Mouse (Mus musculus): ENCODE data around the gene B4galt4. TPM values are rescaled to one million over a fixed set of nuclear protein-coding genes. Genes with fewer than 3 reads are reported as not detected.
"Not testable (repeated sequence)": the region's sequence is repeated elsewhere in the genome, so short reads cannot be mapped to it uniquely, and the experiment has no call there.

B4galt4 gene
- polyA plus RNA-seq (2012; rRNA removed), result 21.4 and 22.1 TPM in 2 replicates

DNA sequence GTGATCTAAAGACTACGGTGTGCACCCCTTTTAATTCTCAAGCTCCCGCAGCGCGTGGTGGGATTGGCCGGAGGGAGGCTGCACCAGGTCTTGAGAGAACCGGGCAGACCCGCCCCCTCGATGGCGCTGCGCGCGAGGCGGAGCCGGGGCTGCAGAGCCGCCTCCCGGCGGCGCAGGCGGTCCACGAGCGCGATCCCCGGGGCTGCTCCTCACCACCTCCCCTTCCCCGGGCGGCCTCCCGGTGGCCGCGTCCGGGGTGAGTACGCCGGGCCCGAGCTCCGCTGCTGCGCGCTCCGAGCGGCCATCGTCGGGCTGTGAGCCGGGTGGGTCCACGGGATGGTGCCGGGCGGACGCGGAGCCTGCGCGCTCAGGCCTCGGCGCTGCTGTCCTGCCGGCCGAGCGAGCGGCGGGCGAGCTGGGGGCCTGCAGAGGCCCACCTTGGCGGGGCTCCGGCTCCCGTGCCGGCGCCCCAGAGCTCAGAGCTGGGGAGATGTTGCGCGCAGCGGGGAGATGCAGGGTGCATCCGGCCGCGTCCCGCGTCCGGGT lies at the start of gene B4galt4:
B4galt4 (plus strand) TSS at position 152 of the 546 bp plus-strand sequence.
- DNase-seq (ENCODE audit: extremely low spot score in 1 of 2, low spot score in 1 of 2), result peak; percentile 57 to 84

DNA sequence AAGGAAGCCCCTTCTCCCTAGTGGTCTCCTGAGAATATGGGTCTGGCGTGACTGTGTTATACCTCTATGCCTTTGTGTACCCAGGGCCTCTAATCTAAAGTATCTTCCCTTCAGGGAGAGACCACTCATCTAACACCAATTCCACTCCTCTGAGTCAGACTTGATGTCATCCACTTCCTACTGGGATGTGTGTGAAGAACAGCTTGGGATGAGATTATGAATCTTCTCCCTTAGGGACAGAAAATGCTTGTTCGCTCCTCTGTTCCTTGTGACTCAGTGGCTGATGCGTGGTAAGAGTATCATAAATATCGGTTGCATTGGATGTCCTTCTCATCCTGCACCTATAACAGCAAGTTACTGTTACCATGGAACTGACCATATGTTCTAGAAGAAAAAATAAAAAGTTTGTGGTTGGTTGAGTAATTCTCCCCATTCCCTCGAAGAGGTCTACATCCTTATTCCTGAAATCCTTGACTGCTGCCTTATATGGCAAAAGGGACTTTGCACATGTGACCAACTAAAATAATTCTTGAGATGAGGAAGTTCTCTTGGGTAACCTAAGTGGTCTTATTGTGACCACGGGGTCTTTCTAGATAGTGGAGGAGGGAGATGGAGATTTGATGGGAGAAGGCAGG lies 47.0 kb upstream of the B4galt4 start:
- peak in 1 of 2 experiments; percentile 30 for DNase-seq (ENCODE audit: extremely low spot score in 1 of 2, low spot score in 1 of 2)

DNA sequence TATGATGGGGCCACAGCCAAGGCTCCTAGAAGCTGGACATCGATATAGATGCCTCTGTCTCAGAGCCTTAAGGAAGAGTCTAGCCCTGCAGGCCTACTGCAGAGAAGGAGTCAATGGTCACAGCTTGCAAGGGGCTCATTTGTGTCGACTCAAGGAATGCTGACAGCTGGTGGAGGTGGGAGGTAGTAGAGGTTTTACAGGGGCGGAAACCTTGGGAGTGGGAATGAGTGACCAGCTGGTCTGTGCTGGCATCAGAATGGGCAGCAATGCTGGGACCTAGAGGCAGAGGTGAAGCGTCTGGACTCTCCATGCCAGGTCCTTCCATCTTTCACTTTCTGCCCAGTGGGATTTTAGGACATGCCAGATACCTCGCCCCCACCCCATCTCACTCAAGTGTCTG lies 46.5 kb upstream of the B4galt4 start:
- DNase-seq (ENCODE audit: extremely low spot score in 1 of 2, low spot score in 1 of 2), result no peak

DNA sequence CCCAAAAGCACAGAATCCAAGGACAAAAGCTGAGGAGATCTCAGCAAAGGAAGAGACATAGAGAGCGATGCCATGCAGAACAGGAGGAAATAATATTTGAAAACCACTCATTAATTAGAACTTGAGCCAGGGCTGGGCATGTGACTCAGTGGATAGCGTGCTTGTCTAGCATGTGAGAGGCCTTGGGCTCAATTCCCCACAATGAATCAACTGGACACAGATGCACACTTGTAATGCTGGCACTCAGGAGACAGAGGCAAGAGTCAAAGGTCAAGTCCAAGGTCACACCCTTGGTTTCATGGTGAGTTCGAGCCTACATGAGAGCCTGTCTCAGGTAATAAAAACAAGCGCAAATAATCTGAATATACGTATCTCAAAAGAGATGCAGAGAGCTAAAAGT lies 44.5 kb upstream of the B4galt4 start:
- DNase-seq (ENCODE audit: extremely low spot score in 1 of 2, low spot score in 1 of 2), result no peak

DNA sequence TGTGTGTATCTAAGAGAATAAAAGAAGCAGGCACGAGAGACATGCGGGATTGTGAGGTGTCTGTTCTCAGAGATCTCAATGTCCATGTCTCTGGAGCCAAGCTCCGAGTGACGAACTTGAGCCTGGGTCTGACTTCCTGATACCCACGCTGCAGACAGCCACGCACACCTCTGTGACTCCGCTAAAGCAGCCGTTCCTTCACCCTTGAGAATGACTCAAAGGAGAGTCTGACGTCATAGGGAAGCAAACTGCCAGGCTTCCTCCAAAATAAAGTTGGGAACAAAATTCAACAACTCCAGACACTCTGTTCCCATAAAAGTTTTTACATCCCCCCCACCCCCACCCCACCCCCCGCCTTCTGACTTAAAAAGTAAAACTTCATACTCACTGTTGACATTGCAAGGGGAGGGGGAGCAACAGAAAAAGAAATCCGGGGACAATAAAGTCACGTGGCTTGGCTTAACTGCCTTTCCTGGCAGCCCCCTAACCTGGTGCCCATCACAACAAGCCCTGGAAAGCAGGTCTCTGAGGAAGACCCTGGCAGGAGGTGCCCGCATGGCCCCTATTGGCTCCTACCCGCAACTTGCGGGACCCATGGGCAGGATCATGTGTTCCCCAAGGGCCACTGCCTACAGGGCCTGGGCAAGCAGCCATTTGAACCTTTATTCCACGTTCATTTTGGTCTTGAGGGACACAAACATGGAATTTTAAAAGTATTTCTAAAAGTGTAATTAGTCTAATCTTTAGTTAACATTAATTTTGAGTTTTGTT lies 41.5 kb upstream of the B4galt4 start:
- no peak for DNase-seq (ENCODE audit: extremely low spot score in 1 of 2, low spot score in 1 of 2)

DNA sequence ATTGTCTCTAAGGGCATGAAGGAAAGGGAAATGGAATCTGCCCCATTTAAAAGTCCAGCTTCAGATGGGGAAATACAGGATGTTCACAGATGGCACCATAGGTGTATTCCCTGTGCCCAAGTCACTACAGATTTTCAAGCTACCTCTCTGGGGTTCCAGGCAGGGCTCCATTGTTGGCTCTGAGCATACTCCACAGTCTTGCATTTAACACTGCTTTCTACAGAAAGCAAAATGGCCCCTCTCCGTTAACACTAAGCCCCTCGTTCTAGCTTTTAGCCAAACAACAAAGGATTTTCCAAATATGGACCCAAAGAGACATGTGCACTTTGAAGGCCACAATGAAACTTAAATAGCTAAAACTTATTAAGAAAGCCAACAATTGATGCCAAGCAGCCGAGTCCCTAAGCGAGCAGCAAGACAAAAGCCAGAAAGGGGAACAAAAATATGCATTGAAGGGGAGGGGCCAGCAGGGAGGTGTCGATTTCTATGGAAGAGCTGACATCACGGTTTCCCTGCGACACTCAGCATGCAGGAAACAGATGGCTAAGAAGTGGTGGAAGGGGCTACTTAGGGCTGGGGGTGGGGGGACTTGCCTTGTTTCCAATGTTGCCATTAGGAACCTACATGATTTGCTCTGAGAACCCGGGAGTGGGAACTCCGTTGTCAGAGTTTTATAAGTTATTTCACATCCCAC lies 40.4 kb upstream of the B4galt4 start:
- no peak for DNase-seq (ENCODE audit: extremely low spot score in 1 of 2, low spot score in 1 of 2)

DNA sequence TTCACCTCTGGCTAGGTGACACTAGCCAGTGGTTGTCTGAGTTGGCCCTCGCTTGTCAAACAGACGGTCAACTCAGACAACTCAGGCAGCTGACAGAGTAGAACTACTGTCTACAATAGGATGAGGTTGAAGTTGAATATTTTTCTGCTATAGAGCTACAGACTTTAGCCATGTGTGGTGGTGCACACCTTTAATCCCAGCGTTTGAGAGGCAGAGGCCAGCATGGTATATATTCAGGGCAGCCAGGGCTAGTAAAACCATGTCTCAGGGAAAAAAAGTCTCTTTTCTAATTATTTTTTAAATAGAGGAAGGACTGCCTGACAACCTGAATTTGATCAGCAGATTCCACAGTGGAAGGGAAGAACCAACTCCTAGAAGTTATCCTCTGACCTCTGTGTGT lies 39.7 kb upstream of the B4galt4 start:
- no peak for DNase-seq (ENCODE audit: extremely low spot score in 1 of 2, low spot score in 1 of 2)

DNA sequence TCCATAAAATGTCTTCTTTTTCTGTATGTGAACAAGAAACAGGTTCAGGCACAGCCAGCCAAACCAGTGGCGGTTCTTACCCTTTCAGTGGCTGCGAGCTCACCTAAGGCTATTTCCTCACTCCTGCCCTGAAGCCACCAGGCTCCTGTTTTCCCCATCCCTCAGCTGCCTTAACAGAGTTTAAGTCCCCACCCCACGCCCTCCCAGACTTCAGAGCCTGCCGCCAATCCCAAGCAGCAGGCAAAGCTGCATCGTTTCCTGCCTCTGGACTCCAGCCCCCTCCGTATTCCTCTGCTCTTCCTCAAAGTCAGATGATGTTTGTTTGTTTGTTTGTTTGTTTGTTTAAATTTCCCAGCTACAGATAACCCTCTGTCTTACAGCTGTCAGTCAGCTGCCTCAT lies 38.6 kb upstream of the B4galt4 start:
- DNase-seq (ENCODE audit: extremely low spot score in 1 of 2, low spot score in 1 of 2), result no peak

DNA sequence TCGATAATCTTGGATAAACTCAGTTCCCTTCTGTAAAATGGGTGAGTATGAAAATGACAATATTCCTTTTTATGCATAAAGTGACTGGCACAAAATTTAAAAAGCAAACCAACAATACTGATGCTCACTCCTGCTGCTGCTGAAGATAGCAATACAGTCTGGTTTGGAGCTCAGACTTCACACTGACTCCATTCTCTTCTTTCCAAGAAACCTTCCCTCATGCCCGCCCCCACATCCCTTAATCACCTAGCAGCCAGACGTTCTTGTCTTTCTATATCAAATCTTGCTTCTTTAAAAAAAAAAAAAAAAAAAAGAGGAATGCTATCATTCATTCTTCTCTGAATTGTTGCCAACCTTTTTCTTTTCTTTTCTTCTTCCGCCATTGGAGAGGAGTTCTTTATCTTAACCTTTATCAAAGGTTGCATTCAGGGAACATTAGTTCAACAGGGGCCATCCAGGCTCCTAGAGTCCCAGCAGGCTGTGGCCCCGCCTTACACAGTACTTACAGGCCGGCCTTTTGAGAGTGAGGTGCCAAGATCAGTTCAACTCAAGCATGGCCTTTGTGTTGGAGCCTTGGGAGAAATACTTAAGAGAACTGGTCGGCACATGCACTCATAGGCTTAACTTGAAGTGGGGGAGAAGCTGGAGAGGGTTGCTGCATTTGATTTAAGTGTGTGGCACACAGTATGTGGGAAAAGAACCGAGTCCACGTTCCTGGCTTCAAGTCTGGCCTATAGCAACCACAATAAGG lies 36.4 kb upstream of the B4galt4 start:
- peak in 1 of 2 experiments; percentile 50 for DNase-seq (ENCODE audit: extremely low spot score in 1 of 2, low spot score in 1 of 2)

DNA sequence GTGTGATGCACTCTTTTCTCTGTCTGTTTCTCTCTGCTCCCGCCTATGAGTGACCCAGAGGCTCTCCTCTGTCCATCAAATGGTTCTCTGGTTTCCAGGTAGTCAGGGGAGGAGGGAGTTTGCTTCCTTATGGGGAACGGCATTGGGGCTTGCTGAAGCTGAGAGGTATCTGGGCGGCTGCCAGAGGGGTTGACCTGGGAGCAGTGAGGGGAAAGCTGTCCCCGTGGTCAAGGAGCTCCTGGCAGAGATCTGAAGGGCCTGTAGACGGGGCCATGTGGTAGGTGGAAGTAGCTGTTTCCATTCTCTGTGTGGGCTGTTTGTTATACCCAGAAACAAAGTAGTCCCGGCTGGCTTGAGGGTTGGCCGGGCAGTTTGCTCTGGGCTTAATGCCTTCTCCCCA lies 35.3 kb upstream of the B4galt4 start:
- DNase-seq (ENCODE audit: extremely low spot score in 1 of 2, low spot score in 1 of 2), result no peak

DNA sequence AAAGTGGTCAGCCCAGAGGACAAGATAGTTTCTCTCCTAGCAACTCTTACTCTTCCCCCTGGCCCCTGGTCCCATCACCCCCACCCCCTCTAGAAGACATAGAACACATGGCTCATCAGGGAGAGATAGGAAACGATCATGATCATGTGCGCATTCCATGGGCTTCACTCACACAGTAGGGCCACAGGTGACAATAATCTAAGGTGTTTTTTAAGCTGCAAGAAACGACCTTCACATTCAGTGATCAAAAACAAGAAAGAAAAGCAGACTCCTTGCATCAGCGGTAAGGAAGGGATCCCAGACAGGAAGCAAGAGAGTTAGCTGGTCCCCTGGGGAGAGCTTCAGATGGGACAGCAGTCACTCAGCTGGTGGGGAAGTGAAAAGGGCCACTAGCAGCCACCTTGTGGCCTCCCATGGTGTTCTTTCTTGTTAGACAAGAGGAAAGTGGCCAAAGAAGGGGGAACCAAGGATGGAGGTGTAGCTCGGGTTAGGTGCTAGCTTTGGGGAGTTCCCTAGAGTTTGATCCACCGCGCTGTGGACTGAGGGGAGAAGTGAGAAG lies 33.0 kb upstream of the B4galt4 start:
- no peak for DNase-seq (ENCODE audit: extremely low spot score in 1 of 2, low spot score in 1 of 2)

DNA sequence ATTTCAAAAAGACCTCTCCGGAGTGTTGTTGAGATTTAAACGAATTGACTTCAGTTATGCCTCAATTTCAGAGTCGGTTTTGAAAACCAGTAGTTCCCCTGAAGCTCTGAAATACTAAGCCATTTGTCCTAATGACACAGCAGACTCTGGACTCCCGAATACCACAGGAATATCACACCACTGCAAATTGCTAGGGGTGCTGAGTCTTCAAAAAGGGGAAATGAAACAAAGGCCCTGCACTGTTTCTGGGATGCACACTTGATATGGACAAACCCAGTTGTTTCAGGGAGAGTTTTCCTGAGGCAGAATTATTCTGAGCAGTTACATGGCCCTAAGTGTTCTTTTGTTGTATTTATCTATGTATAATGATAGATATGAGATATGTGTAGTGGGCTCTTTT lies 30.8 kb upstream of the B4galt4 start:
- no peak for DNase-seq (ENCODE audit: extremely low spot score in 1 of 2, low spot score in 1 of 2)

DNA sequence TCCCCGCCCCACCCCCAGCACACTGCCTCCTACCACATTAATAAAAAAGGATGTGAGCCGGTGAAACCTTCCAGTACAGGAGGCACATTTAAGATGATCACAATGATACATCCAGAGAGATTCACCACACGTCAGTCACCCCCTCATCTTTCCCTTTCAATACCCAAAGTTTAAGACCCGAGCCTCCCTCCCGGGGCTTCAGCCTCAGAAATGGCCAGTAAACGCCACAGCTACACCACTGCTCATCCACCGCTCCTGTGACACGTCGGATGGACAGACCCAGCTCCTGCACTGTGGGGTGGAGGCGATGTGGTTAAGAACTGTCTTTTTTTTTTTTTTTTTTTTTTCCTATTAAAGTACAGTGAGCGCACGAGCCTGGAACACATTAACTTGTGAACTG lies 30.0 kb upstream of the B4galt4 start:
- DNase-seq (ENCODE audit: extremely low spot score in 1 of 2, low spot score in 1 of 2), result no peak

DNA sequence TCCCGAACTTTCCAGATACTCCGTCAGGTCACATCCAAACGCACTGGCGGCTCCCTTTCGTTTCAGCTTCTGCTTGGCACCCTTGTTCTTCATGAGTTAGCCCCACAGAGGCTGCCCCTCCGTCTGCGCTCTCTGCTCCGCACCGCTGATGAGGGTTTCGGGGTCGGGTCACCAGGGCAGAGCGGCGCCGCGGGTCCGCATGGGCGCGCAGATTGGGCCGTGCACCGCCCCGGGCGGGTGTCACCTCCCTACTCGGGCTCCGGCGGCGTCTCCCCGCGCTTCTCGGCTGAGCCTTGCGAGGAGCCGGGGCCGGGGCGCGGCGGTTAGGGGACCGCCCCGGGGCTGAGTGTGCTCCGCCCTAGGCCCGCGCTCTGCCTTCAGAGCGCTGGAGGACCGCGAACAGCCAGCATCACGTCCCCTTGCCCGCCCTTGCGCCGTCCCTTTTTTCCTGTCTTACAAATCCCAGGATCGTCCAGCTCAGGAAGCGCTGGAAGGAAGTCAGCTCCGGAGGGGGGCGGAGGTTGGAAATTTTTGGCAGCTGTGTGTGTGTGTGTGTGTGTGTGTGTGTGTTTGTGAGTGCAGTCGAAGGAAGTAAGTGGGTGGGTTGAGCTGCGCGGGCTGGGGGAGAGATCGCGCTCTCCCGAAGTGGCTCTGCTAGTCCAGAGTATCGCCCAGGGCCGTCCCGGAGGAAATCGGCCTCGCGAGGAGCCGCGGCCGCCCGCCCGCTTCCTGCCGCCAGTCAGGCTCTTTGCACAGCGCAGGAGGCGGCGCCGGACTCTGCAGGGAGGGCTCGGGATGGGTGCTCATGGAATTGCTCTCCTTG lies 29.3 kb upstream of the B4galt4 start, which contains the start of gene Arhgap31:
Arhgap31 (minus strand) TSS at position 694 of the 823 bp plus-strand sequence.
- peak in 1 of 2 experiments; percentile 66 for DNase-seq (ENCODE audit: extremely low spot score in 1 of 2, low spot score in 1 of 2)

DNA sequence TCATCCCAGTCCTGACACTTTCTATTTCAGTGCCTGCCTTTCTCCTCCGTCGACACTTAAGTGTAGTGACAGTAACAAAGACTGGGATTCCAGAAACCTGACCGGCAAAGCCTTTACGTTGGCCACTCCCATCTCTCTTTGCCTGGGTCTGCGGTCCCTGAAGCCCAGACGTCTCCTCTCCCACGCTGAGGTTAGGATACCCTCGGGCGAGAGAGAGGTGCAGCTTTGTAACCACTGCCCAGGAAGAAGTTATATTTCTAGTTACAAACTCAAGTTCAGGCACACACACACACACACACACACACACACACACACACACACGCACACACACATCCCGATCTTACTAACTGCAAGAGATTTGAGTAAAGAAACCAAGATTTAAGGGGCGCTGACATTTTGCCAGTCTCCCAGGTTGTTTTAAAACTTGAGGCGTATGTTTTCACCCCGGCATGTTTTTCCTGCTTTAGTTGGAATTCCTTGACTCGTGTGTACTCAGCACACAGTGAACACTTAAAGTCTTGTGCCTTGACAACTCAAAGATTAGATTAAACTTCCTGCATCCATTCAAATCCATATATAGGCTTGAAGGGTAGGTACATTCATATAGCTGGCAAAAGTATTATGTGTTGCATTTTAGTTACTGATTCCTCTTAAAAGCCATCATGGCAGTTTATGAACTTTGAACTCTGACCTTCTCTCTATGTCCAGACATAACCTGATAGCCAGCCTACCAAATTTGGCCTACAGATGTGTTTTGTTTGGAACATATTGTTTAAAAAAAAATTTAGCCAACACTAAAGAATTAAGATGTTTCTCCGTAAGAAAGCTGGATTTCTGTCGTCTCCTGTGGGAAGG lies 28.4 kb upstream of the B4galt4 start:
- no peak for DNase-seq (ENCODE audit: extremely low spot score in 1 of 2, low spot score in 1 of 2)

DNA sequence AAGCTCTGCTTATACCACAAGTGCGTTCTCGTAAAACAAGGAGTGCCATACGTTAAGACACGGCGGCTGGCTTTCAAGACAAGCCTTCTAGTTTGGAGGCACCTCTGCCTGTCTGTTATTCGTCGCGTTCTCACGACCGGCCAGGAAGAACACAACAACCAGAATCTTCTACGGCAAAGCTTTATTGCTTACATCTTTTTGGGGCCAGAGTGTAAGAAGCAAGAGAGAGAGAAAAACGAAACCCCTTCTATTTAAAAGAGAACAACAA lies 27.9 kb upstream of the B4galt4 start:
- DNase-seq (ENCODE audit: extremely low spot score in 1 of 2, low spot score in 1 of 2), result not testable (repeated sequence)

DNA sequence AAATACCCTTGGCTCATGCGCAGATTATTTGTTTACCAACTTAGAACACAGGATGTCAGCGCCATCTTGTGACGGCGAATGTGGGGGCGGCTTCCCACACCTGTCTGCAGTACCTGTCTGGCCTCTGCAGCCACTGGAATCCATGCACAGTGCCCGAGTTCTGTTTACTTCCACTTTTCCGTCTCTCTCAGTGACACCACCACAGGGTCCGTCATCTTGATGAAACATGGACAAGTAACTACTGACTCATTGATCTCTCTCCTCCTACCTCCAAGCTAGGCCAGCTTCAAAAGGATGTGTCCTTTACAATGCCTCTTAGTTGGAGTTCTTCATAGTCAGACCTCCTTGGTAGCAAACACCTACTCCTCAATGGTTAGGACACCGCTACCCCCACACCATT lies 20.7 kb upstream of the B4galt4 start:
- DNase-seq (ENCODE audit: extremely low spot score in 1 of 2, low spot score in 1 of 2), result no peak

DNA sequence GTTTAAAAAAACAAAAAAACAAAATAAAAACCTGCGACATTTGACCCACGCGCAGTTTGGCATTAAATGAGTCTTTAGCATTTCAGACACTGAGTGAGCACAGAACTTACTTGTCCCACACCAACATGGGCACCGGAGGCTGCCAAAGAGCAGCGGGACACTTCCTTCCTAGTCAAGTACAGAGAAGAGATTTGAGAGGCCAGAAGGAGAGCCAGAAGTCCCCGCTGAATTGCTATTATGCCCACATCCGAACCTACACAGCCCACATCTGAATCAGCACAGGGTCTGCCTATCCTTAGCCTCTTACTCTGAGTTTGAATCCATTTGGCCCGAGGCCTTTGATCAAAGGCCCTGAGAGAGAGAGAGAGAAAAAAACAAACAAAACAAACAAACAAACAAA lies 17.8 kb upstream of the B4galt4 start:
- DNase-seq (ENCODE audit: extremely low spot score in 1 of 2, low spot score in 1 of 2), result no peak

DNA sequence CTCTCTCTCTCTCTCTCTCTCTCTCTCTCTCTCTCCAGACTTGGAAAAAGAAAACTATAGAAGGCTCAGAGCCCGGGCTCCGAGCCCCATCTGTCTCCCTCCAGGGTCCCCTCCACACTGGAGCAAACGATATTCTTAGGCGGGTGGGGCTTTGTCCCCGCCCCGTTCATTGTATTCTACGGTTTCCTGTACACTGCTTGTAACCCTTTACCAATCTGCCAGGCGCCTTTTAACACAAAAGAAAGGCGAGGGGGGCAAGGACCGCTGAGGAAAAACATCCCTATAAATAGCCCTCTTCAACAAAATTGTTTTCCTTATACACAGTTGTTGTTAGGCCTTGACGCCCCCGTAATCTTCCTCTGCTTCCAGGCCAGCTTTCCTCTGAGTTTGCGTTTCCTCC lies 17.1 kb upstream of the B4galt4 start:
- DNase-seq (ENCODE audit: extremely low spot score in 1 of 2, low spot score in 1 of 2), result no peak
